Mouse (Mus musculus) liver, postnatal 0 days (tissue): ENCODE results near the gene 1700009N14Rik. TPM values are rescaled to one million over a fixed set of nuclear protein-coding genes. Genes with fewer than 3 reads are reported as not detected.

Experiments used
- ATAC-seq: fragments of 200-750 bp; cut with Nextera tagmentation; 2 replicates; pipeline ENCODE4 v1.8.0; 2017; ENCODE audit warnings: mild to moderate bottlenecking, moderate library complexity
- DNase-seq: peaks from one replicate; pipeline ENCODE4 v3.0.0-alpha.2; 2016
- H3K27ac ChIP-seq: fragments of 300-500 bp; sonication (generic); 2 replicates; pipeline ENCODE4 v1.5.1; 2014; ENCODE audit warnings: antibody characterized with exemption, moderate library complexity, mild to moderate bottlenecking, low read depth
- H3K27me3 ChIP-seq: fragments of 300-500 bp; sonication (generic); 2 replicates; pipeline ENCODE4 v1.6.1; 2014; ENCODE audit warnings: low read length, control low read depth, mixed read lengths; ENCODE audit not compliant: insufficient read depth
- H3K36me3 ChIP-seq: fragments of 300-500 bp; sonication (generic); replicated peaks from 2 replicates; pipeline ENCODE4 v1.6.1; 2014; ENCODE audit warnings: mild to moderate bottlenecking, control low read depth, low read length, moderate library complexity, mixed read lengths; ENCODE audit not compliant: insufficient read depth
- H3K4me1 ChIP-seq: fragments of 300-500 bp; sonication (generic); 2 replicates; pipeline ENCODE4 v1.6.1; 2014; ENCODE audit warnings: antibody characterized with exemption, mild to moderate bottlenecking, control low read depth; ENCODE audit not compliant: insufficient read depth
- H3K4me2 ChIP-seq: fragments of 300-500 bp; sonication (generic); 2 replicates; pipeline ENCODE4 v1.6.1; 2014; ENCODE audit warnings: low read depth, mild to moderate bottlenecking, low read length, moderate library complexity, mixed read lengths
- H3K4me3 ChIP-seq: fragments of 300-500 bp; sonication (generic); 2 replicates; pipeline ENCODE4 v1.5.1; 2014; ENCODE audit warnings: low read depth, low read length
- H3K9ac ChIP-seq: fragments of 300-500 bp; sonication (generic); replicated peaks from 2 replicates; pipeline ENCODE4 v1.6.1; 2014; ENCODE audit warnings: mild to moderate bottlenecking, moderate library complexity
- H3K9me3 ChIP-seq: fragments of 300-500 bp; sonication (generic); 2 replicates; pipeline ENCODE4 v1.6.1; 2016; ENCODE audit warnings: mild to moderate bottlenecking, control low read depth, low read length, mixed read lengths
- CTCF ChIP-seq: sonication (generic); IDR thresholded peaks from 2 replicates; pipeline ENCODE4 v1.5.1; 2016; ENCODE audit warnings: antibody characterized with exemption, low read depth
- EP300 ChIP-seq: IDR thresholded peaks from 2 replicates; pipeline ENCODE4 v1.6.1; 2016; ENCODE audit warnings: antibody characterized with exemption, low read depth, mild to moderate bottlenecking
- WGBS: fragments of 180-500 bp; shearing (Covaris S2); extraction: QIAGEN DNeasy Blood & Tissue Kit; methylation state at CpG from one replicate; pipeline ENCODE4 v1.1.7; 2014; ENCODE audit not compliant: insufficient replicate concordance; 5-methylcytosine and 5-hydroxymethylcytosine counted together
- polyA plus RNA-seq: library from polyadenylated mRNA; unstranded; fragments of >200 nt; fragmentation: Nextera tagmentation; extraction: Ambion mirVana; gene quantifications from 2 replicates; pipeline ENCODE4 v1.2.1, GENCODE M21; 2015

1700009N14Rik gene
- not detected in 2 replicates for polyA plus RNA-seq

DNA sequence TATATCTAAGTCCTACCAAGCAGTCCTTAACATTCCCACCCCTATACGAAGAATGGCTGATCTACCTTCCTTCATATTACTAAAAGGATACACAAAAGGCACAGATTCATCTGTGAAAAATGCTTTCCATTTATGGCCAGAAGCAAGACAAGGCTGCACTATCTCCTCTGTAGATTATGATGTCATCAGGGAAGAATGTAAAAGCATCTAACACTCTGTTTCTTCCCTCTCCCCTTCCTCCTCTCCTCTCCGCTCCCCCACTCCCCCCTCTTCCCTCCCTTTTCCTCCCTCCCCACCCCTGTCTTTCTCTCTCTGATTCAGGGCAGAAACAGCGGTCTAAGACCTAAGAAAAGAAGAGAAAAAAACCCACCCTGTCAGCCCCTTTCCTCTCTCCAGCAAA lies at the start of gene 1700009N14Rik:
1700009N14Rik (plus strand) TSS at position 227 of the 400 bp plus-strand sequence.
- Histone ChIP-seq H3K4me3 (no peak within 1 kb of the TSS), H3K4me1 (no peaks in the 10 kb centered on the region), H3K9ac (no peak within 1 kb of the TSS), H3K36me3 (no peaks in the 10 kb centered on the region), H3K27ac (no peak within 1 kb of the TSS), H3K27me3 (no peaks in the 10 kb centered on the region), H3K9me3 (no peaks in the 10 kb centered on the region), H3K4me2 (no peak within 1 kb of the TSS)
- 52% methylated on average over 3 of the region's 3 CpGs for WGBS
- ATAC-seq (no peak), DNase-seq (no peak)
- no peak for TF ChIP-seq EP300
- TF ChIP-seq CTCF = no peak

DNA sequence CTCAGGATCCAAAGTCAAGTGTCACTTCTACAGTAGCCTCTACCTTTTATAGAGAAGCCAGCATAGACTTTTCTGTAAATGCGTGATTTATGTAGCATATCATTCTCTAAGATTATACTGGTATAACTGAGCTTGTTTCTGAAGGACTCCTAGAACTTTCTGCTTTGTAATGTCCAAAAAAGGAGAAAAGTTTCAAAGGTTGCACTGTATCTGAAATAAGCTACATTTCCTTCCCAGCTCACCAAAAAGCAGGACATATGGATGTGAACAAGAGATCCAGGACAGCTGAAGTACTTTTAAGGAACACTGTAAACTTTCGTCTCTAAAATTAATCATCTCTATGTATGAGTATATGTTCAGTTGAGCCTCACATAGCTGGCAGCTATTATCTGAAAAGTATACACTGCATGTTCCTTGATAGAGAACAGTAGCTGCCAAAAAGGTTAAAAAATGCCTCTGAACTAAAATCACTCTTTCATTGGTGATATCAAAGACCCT lies 12.2 kb upstream of the 1700009N14Rik start:
- DNase-seq (no peak), ATAC-seq (no peak)

DNA sequence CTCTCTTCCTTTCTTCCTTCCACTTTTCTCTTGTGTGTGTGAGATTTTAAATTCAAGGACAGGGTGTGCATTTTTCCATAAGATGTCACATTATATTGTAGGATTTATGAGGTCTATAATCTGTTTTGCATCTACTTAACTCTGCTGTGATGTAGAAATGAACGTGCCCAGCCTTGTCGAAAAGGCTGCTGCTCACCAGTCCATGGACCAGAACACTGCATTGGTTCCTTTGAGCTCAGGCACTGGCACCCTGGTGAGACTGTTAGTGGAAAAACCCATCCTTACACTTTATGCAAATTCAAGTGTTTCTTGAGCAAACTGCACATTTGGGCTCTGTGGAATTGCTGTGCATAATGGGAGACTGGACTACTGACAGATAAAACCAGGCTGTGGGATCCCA lies 24.2 kb downstream of the 1700009N14Rik start:
- TF ChIP-seq CTCF = no peak
- TF ChIP-seq EP300 = no peak
- ATAC-seq (no peak), DNase-seq (no peak)
- H3K4me1 ChIP-seq = no peaks in the 10 kb centered on the region
- no peaks in the 10 kb centered on the region for H3K36me3 ChIP-seq
- H3K27me3 ChIP-seq = no peaks in the 10 kb centered on the region
- H3K9me3 ChIP-seq = no peaks in the 10 kb centered on the region
- no peak overlapping the region for H3K27ac ChIP-seq
- no peak overlapping the region for H3K4me2 ChIP-seq
- no peak overlapping the region for H3K4me3 ChIP-seq
- H3K9ac ChIP-seq = no peak overlapping the region
- 75% methylated on average over 2 of the region's 2 CpGs for WGBS

More for the DNA sequence above, 12.2 kb upstream of the 1700009N14Rik start:
- Histone ChIP-seq H3K9ac (no peak overlapping the region), H3K4me2 (no peak overlapping the region), H3K36me3 (no peaks in the 10 kb centered on the region), H3K27ac (no peak overlapping the region), H3K4me3 (no peak overlapping the region), H3K27me3 (no peaks in the 10 kb centered on the region), H3K9me3 (no peaks in the 10 kb centered on the region), H3K4me1 (no peaks in the 10 kb centered on the region)
- 80% methylated on average over 2 of the region's 2 CpGs for WGBS
- TF ChIP-seq EP300 (no peak), CTCF (no peak)

DNA sequence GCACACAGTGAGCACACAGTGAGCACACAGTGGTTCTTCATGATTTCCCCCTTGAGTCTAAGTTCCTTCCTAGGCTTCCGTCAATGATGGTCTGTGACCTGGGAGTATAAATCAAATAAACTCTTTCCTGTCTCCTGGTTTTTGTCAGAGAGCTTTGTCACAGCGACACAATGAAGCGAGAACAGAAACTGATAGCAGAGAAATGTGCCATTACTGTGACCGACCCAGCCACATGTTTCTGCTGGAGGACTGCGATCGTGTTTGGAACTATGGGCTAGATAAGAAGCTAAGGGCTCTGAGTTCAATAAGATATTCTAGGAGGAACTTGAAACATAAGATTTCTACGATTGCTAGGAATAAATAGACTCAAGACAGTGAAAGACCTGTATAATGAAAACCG lies 36.3 kb downstream of the 1700009N14Rik start:
- Histone ChIP-seq H3K4me3 (no peak overlapping the region), H3K36me3 (no peaks in the 10 kb centered on the region), H3K4me1 (no peaks in the 10 kb centered on the region), H3K9me3 (no peaks in the 10 kb centered on the region), H3K27me3 (no peaks in the 10 kb centered on the region), H3K9ac (no peak overlapping the region), H3K4me2 (no peak overlapping the region), H3K27ac (no peak overlapping the region)
- 70% methylated on average over 8 of the region's 8 CpGs for WGBS
- TF ChIP-seq EP300 (no peak), CTCF (no peak)
- ATAC-seq (no peak), DNase-seq (no peak)

DNA sequence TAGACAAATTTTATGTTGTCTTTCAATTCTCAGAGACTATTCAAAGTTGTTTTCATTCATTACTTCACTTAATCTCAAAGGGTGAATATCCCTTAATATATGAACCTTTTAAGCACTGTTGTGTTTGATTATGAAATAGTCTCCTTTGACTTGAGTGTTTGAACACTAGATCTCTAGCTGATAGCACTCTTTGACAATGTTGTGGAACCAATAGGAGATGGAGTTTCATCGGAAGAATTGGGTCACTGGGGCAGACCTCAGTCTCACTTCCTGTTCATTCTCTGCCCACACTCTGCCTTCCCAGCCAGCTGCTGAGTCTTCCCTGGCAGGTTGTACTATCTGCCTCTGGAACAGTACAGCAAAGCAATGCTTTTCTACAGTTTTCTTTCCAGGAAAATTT lies 43.5 kb downstream of the 1700009N14Rik start:
- Histone ChIP-seq H3K4me3 (no peak overlapping the region), H3K27ac (no peak overlapping the region)

DNA sequence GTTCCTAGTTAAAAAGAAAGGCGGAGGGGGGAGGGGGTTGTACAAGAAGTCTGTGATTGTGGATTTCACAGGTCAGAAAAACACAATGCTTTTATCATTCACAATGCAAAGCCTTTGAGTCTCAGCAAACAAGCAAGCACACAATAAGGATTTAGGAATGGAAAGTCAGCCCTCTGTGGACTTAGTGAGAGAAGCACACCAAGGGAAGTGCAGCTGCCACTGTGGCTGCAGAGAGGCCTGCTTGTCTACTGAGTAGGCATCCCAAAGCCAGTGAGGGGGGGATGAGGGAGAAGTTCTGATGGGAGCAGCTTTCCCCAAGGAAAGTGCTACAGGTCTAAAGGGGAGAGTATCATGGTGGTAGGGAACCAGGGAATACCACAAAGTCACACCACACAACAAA lies 45.8 kb downstream of the 1700009N14Rik start:
- no peaks in the 10 kb centered on the region for H3K27me3 ChIP-seq
- H3K4me1 ChIP-seq = no peaks in the 10 kb centered on the region
- DNase-seq (no peak), ATAC-seq (no peak)
- no peak overlapping the region for H3K9ac ChIP-seq
- H3K36me3 ChIP-seq = no peaks in the 10 kb centered on the region
- no peak overlapping the region for H3K4me2 ChIP-seq
- no peak for TF ChIP-seq CTCF
- TF ChIP-seq EP300 = no peak
- H3K4me3 ChIP-seq = no peak overlapping the region
- 74% methylated on average over 1 of the region's 1 CpGs for WGBS
- no peak overlapping the region for H3K27ac ChIP-seq
- H3K9me3 ChIP-seq = no peaks in the 10 kb centered on the region

More for the DNA sequence above, 43.5 kb downstream of the 1700009N14Rik start:
- no peak overlapping the region for H3K9ac ChIP-seq
- WGBS = 23% methylated on average over 1 of the region's 1 CpGs
- no peak overlapping the region for H3K4me2 ChIP-seq
- DNase-seq (peak; percentile 13), ATAC-seq (peak; percentile 96)
- TF ChIP-seq EP300 (no peak), CTCF (no peak)
- no peaks in the 10 kb centered on the region for H3K4me1 ChIP-seq
- H3K36me3 ChIP-seq = no peaks in the 10 kb centered on the region
- no peaks in the 10 kb centered on the region for H3K9me3 ChIP-seq
- no peaks in the 10 kb centered on the region for H3K27me3 ChIP-seq
